Mouse (Mus musculus) left cerebral cortex, adult 8-10 months (tissue): ENCODE results near the gene Tktl1. TPM values are rescaled to one million over a fixed set of nuclear protein-coding genes. Genes with fewer than 3 reads are reported as not detected.
A peak's percentile ranks its signal among the peaks of the same experiment; 100 is the strongest.
"Not testable (repeated sequence)": the region's sequence is repeated elsewhere in the genome, so short reads cannot be mapped to it uniquely, and the experiment has no call there.

Experiments used
- DNase-seq, 2 experiments: peaks; one replicate each; pipeline ENCODE4 v3.0.0; 2022; ENCODE audit warnings: low spot score in 2 of 2
- total RNA-seq, 4 experiments: library from RNA; stranded (reverse); gene quantifications; 2 replicates each; pipeline ENCODE4 v1.2.4; 2022

Gene Tktl1
- total RNA-seq = not detected

GRCm38 (mm10) chrX:74176959-74177358 is at the start of gene Tktl1:
Gene Tktl1, plus strand, starts transcription at chrX:74177259.
- no peak for DNase-seq

- not testable (repeated sequence) for DNase-seq
Measured at GRCm38 (mm10) chrX:74135263-74135662, 41.8 kb upstream of the Tktl1 start, which contains the start of gene Mecp2. Gene Mecp2, minus strand, starts transcription at chrX:74135363.

- DNase-seq = no peak
Measured at GRCm38 (mm10) chrX:74167738-74168137, 9.3 kb upstream of the Tktl1 start, which contains the start of gene Tex28. Gene Tex28, minus strand, starts transcription at chrX:74167838.

GRCm38 (mm10) chrX:74203556-74203955 is 26.5 kb downstream of the Tktl1 start:
- DNase-seq = no peak

- DNase-seq = no peak
Measured at GRCm38 (mm10) chrX:74218496-74218895, 41.4 kb downstream of the Tktl1 start.

- DNase-seq = no peak
Measured at GRCm38 (mm10) chrX:74219449-74219848, 42.4 kb downstream of the Tktl1 start.

- DNase-seq = not testable (repeated sequence)
Measured at GRCm38 (mm10) chrX:74220099-74220498, 43.0 kb downstream of the Tktl1 start.

- DNase-seq = no peak
Measured at GRCm38 (mm10) chrX:74230038-74230437, 53.0 kb downstream of the Tktl1 start.

- DNase-seq = no peak
Measured at GRCm38 (mm10) chrX:74233196-74233595, 56.1 kb downstream of the Tktl1 start.

GRCm38 (mm10) chrX:74240332-74240731 is 63.3 kb downstream of the Tktl1 start:
- no peak for DNase-seq

GRCm38 (mm10) chrX:74243396-74243795 is 66.3 kb downstream of the Tktl1 start:
- DNase-seq = no peak

GRCm38 (mm10) chrX:74243807-74244206 is 66.7 kb downstream of the Tktl1 start:
- DNase-seq = no peak

- DNase-seq = no peak
Measured at GRCm38 (mm10) chrX:74244614-74245083, 67.6 kb downstream of the Tktl1 start.

GRCm38 (mm10) chrX:74245107-74245506 is 68.0 kb downstream of the Tktl1 start:
- DNase-seq = no peak

- DNase-seq = peak; percentile 23 to 67
Measured at GRCm38 (mm10) chrX:74245687-74246086, 68.6 kb downstream of the Tktl1 start.

GRCm38 (mm10) chrX:74246213-74246681 is 69.2 kb downstream of the Tktl1 start:
- peak; percentile 75 to 87 for DNase-seq

- no peak for DNase-seq
Measured at GRCm38 (mm10) chrX:74246693-74247092, 69.6 kb downstream of the Tktl1 start.

- no peak for DNase-seq
Measured at GRCm38 (mm10) chrX:74248651-74249050, 71.6 kb downstream of the Tktl1 start.

- peak; percentile 36 to 54 for DNase-seq
Measured at GRCm38 (mm10) chrX:74249615-74250014, 72.6 kb downstream of the Tktl1 start, which contains the start of gene Flna. Gene Flna, minus strand, starts transcription at chrX:74249820.

GRCm38 (mm10) chrX:74254153-74254887 is 77.3 kb downstream of the Tktl1 start, which contains the start of gene Emd:
Gene Emd, plus strand, starts transcription at chrX:74254687.
- peak; percentile 66 to 92 for DNase-seq

GRCm38 (mm10) chrX:74254888-74255565 is 78.0 kb downstream of the Tktl1 start:
- no peak for DNase-seq

GRCm38 (mm10) chrX:74257746-74258145 is 80.7 kb downstream of the Tktl1 start:
- DNase-seq = no peak
